Mouse (Mus musculus) embryo, embryonic 10.5 days (tissue): ENCODE measurements around the gene Mdga1.
"Not testable (repeated sequence)": the region's sequence is repeated elsewhere in the genome, so short reads cannot be mapped to it uniquely, and the experiment has no call there.

Experiments used
- DNase-seq: peaks from one replicate; pipeline ENCODE4 v3.0.0-alpha.2; 2015; ENCODE audit warnings: low spot score

Gene Mdga1

GRCm38 (mm10) chr17:29798151-29798550, 171.7 kb downstream of the Mdga1 start:
- no peak for DNase-seq

- no peak for DNase-seq
Measured at GRCm38 (mm10) chr17:29796787-29797186, 173.1 kb downstream of the Mdga1 start.

GRCm38 (mm10) chr17:29796086-29796485, 173.8 kb downstream of the Mdga1 start:
- peak; percentile 86 for DNase-seq

- peak; percentile 67 for DNase-seq
Measured at GRCm38 (mm10) chr17:29795050-29795770, 174.7 kb downstream of the Mdga1 start.

DNA sequence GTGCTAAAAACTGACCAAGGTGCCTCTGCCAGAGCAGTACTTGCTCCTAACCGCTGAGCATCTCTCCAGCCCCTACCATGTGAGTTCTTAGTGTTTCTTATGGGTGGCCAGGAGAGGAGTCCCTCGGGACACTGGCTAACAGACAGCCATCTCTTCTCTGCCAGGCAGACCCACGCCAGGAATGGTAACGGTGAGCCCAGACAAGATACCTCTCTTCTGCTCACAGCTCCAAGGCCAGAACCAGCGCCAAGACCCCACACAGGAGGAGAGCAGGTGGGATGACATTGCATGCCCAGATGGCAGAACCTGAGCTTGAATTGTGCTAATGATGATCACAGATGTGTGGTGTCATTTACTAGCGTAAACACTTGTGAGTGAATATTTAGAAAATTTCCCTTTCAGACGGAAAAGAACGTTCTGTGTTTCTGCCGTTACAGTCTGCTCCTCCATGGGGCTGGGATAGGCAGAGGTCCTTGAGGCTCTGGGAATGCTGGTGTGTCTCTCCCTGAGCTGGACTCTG, 178.3 kb downstream of the Mdga1 start:
- no peak for DNase-seq

DNA sequence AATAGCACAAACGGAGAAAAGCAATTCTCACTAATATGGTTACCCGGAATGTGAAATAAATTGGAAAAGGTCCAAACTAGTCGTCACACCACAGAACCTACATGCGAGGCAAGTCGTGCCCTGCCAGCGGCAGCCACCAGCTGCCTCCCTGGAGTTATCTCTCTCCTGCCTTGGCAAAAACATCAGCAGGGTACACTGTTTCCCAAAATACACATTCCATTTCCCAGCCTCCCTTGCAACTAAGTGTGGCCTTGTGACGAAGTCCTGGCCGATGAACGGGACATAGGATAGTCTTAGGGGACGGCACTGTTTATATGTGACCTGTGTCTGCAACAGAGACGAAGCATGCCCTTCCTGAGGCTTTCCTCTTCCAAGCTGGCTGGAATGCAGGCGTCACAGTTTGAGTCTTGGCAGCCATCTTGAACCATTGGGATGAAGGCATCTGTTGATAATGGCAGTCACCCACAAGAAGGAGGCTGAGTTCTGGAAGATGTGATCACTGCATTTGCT, 179.6 kb downstream of the Mdga1 start:
- no peak for DNase-seq

DNA sequence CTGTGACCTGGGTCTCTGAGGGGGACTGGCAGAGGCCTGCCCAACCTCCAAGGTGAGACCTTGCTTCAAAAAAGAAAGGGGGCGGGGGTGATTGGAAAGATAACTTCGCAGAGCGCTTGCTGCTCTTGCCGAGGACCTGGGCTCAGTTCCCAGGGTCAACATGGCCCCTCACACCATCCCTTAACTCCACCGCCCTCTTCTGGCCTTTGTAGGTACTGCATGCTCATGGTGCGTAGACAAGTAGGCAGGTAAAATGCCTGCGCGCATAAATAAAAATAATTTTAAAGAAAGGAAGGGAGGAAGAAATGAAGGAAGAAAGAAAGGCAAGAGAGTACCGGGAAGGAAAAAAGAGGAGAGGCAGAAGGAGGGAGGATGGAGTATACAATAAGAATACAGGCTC, 180.2 kb downstream of the Mdga1 start:
- no peak for DNase-seq

GRCm38 (mm10) chr17:29788573-29788972, 181.3 kb downstream of the Mdga1 start:
- DNase-seq: no peak

DNA sequence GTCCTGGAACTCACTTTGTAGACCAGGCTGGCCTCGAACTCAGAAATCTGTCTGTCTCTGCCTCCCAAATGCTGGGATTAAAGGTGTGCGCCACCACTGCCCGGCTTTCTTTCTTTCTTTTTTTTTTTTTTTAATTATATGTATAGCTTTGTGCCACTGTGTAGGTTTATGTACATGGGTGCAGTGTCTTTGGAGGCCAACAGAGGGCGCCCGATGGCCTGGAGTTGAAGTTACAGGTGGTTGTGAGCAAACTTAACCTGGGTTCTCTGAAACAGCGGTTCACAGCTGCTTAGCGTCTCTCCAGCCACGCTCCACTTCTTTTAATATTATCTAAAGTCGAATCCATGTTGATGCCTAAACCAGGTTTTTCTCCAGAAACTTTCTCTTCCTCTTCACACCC, 185.1 kb downstream of the Mdga1 start:
- DNase-seq: no peak

- DNase-seq: not testable (repeated sequence)
Measured at GRCm38 (mm10) chr17:29781472-29781871, 188.4 kb downstream of the Mdga1 start.

DNA sequence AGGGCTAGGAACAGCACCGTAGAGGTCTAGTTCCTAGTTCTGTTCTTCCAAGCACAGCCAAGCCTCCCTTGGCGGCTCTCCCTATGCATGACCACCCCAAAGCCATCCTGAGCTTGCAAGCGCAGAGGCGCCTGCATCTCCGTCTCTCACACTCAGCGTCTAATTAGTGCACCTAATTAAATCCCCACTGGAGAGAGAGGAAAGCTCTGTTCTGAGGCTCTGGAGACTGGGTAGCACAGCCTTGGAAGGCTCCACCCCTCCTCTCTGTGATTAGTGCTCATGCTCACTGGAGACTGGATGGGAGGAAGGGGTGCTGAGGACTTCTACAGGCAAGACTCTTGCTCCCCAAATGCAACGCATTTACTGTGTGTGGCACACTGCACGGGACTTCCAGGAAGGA, 191.9 kb downstream of the Mdga1 start:
- DNase-seq: no peak
